Mouse (Mus musculus): ENCODE data around the gene Sptbn4. TPM values are rescaled to one million over a fixed set of nuclear protein-coding genes. Genes with fewer than 3 reads are reported as not detected.

Gene Sptbn4
- polyA plus RNA-seq, 1 experiment from 2014 or later: 4.2 TPM

GRCm38 (mm10) chr7:27356248-27356647 is 91.2 kb downstream of the Sptbn4 start:
- Histone ChIP-seq H3K27ac (no peak overlapping the region), H3K4me2 (replicated peaks) (peak overlapping the region; percentile 71), H3K4me1 (replicated peaks; ENCODE audit: control insufficient read depth, insufficient read depth, low read length) (peaks cover 17% of the 10 kb centered on the region; the same call in 1 of the 2 replicates), H3K9me3 (ENCODE audit: control insufficient read depth, low read length) (no peaks in the 10 kb centered on the region), H3K4me3 (replicated peaks; ENCODE audit: low read length) (peak overlapping the region; percentile 68), H3K27me3 (ENCODE audit: control insufficient read depth, insufficient read depth, low read length) (peaks cover 27% of the 10 kb centered on the region), H3K36me3 (replicated peaks; ENCODE audit: control insufficient read depth, insufficient read depth) (peaks cover 15% of the 10 kb centered on the region), H3K9ac (0 out of 2 replicates have a peak overlapping the region, but pooled peaks have one; percentile 0)
- DNase-seq (ENCODE audit: low spot score) (no peak), ATAC-seq (ENCODE audit: low FRiP score) (peak; percentile 39)
- 1% methylated on average over 16 of the region's 16 CpGs for WGBS

GRCm38 (mm10) chr7:27355745-27356240 is 91.7 kb downstream of the Sptbn4 start, which contains the start of gene Shkbp1:
Gene Shkbp1 (minus strand): TSS chr7:27356019.
- Histone ChIP-seq H3K27me3 (ENCODE audit: control insufficient read depth, insufficient read depth, low read length) (peaks cover 27% of the 10 kb centered on the region), H3K4me3 (replicated peaks; ENCODE audit: low read length) (peak within 1 kb of the TSS; percentile 68), H3K27ac (peak within 1 kb of the TSS; percentile 58), H3K36me3 (replicated peaks; ENCODE audit: control insufficient read depth, insufficient read depth) (peaks cover 17% of the 10 kb centered on the region), H3K9me3 (ENCODE audit: control insufficient read depth, low read length) (no peaks in the 10 kb centered on the region), H3K4me1 (replicated peaks; ENCODE audit: control insufficient read depth, insufficient read depth, low read length) (peaks cover 14% of the 10 kb centered on the region; the same call in 1 of the 2 replicates), H3K4me2 (replicated peaks) (peak within 1 kb of the TSS; percentile 71), H3K9ac (peak within 1 kb of the TSS; percentile 72)
- ATAC-seq (ENCODE audit: low FRiP score) (peak; percentile 95), DNase-seq (ENCODE audit: low spot score) (peak; percentile 86)
- 1% methylated on average over 34 of the region's 34 CpGs for WGBS

DNA sequence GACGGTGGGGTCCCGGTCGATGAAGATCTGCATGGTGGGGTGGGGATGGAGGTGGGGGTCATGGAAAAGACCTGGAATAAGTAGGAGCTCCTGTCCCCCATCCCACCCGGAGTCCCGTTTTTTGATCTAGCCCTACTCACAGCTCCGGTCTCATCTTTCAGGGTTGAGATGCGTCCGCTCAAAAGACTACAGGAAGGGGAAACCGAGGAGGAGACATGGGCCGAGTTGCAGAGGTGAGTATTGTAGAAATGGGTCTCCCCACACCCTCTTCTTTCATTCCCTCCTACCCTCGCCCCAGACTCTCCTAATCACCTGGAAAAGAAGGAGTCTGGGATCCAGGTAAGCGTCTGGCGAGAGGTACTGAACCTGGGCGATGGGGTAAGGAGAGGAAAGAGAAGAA is 92.2 kb downstream of the Sptbn4 start:
- 6% methylated on average over 14 of the region's 14 CpGs for WGBS
- DNase-seq (ENCODE audit: low spot score) (no peak), ATAC-seq (ENCODE audit: low FRiP score) (no peak)
- Histone ChIP-seq H3K4me3 (replicated peaks; ENCODE audit: low read length) (peak overlapping the region; percentile 68), H3K9me3 (ENCODE audit: control insufficient read depth, low read length) (no peaks in the 10 kb centered on the region), H3K36me3 (replicated peaks; ENCODE audit: control insufficient read depth, insufficient read depth) (peaks cover 22% of the 10 kb centered on the region), H3K27ac (peak overlapping the region; percentile 58), H3K4me1 (replicated peaks; ENCODE audit: control insufficient read depth, insufficient read depth, low read length) (peaks cover 14% of the 10 kb centered on the region; the same call in 1 of the 2 replicates), H3K4me2 (replicated peaks) (peak overlapping the region; percentile 71), H3K27me3 (ENCODE audit: control insufficient read depth, insufficient read depth, low read length) (peaks cover 27% of the 10 kb centered on the region), H3K9ac (peak overlapping the region; percentile 72)

- DNase-seq (ENCODE audit: low spot score): no peak
- Histone ChIP-seq H3K4me1 (replicated peaks; ENCODE audit: control insufficient read depth, insufficient read depth, low read length) (peaks cover 14% of the 10 kb centered on the region; the same call in 1 of the 2 replicates), H3K36me3 (replicated peaks; ENCODE audit: control insufficient read depth, insufficient read depth) (peaks cover 25% of the 10 kb centered on the region), H3K4me3 (replicated peaks; ENCODE audit: low read length) (peak overlapping the region; percentile 68), H3K9ac (peak overlapping the region; percentile 72), H3K27ac (no peak overlapping the region), H3K9me3 (ENCODE audit: control insufficient read depth, low read length) (no peaks in the 10 kb centered on the region), H3K27me3 (ENCODE audit: control insufficient read depth, insufficient read depth, low read length) (peaks cover 27% of the 10 kb centered on the region), H3K4me2 (replicated peaks) (peak overlapping the region; percentile 71)
- ATAC-seq (ENCODE audit: low FRiP score): no peak
- 54% methylated on average over 4 of the region's 4 CpGs for WGBS
Observed at GRCm38 (mm10) chr7:27354783-27355182, 92.7 kb downstream of the Sptbn4 start.

DNA sequence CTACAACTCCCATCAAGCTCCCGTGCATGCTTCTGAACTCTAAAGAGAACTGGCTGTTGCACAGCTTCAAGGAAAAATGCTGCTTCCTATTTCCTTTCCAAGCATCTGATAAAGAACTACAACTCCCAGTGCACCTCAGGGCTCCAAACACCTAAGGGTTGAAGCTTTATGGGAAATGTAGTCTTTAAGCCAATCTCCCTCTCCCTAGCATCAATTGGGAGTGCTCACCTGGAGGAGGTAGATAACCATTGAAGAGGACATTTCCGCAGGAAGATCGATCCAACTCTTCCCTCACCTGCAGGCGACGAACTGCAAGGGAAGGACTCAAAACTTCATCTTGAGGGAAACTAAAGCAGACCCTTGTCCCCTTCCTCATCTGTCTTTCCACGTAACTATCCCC is 93.3 kb downstream of the Sptbn4 start:
- peak; percentile 58 for DNase-seq (ENCODE audit: low spot score)
- peak overlapping the region; percentile 71 for H3K4me2 ChIP-seq (replicated peaks)
- no peak for ATAC-seq (ENCODE audit: low FRiP score)
- no peak overlapping the region for H3K27ac ChIP-seq
- H3K9me3 ChIP-seq (ENCODE audit: control insufficient read depth, low read length): no peaks in the 10 kb centered on the region
- H3K4me1 ChIP-seq (replicated peaks; ENCODE audit: control insufficient read depth, insufficient read depth, low read length): peaks cover 14% of the 10 kb centered on the region; the same call in 1 of the 2 replicates
- 25% methylated on average over 6 of the region's 6 CpGs for WGBS
- 0 out of 2 replicates have a peak overlapping the region, but pooled peaks have one; percentile 72 for H3K9ac ChIP-seq
- peak overlapping the region; percentile 68 for H3K4me3 ChIP-seq (replicated peaks; ENCODE audit: low read length)
- peaks cover 27% of the 10 kb centered on the region for H3K27me3 ChIP-seq (ENCODE audit: control insufficient read depth, insufficient read depth, low read length)
- peaks cover 31% of the 10 kb centered on the region for H3K36me3 ChIP-seq (replicated peaks; ENCODE audit: control insufficient read depth, insufficient read depth)

DNA sequence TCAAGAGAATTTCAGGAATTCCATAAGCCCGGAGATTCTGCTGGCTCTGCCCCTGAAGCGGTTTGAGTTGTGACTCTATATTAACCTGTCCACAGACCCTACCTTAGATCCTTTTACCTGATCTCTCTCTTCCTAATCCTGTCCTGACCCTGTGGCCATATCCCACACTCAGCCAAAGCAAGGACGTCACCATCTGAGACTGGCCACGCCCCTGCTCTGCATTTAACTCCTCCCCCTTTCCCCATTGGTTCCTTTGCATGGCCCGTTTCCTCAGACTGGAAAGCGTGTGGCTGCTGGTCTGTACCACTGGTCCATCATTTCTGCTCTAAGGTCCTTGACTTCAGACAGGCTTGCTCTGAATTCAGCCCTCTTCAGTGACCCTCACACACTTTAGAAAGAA is 102.0 kb downstream of the Sptbn4 start:
- DNase-seq (ENCODE audit: low spot score): no peak
- H3K4me3 ChIP-seq (replicated peaks; ENCODE audit: low read length): no peak overlapping the region

GRCm38 (mm10) chr7:27342595-27342994 is 104.9 kb downstream of the Sptbn4 start:
- WGBS: 34% methylated on average over 4 of the region's 4 CpGs
- H3K36me3 ChIP-seq (replicated peaks; ENCODE audit: control insufficient read depth, insufficient read depth): peaks cover 54% of the 10 kb centered on the region

More for the DNA sequence above, 102.0 kb downstream of the Sptbn4 start:
- H3K4me1 ChIP-seq (replicated peaks; ENCODE audit: control insufficient read depth, insufficient read depth, low read length): no peaks in the 10 kb centered on the region
- H3K27me3 ChIP-seq (ENCODE audit: control insufficient read depth, insufficient read depth, low read length): no peaks in the 10 kb centered on the region
- no peak overlapping the region for H3K4me2 ChIP-seq (replicated peaks)
- 30% methylated on average over 6 of the region's 6 CpGs for WGBS
- H3K27ac ChIP-seq: no peak overlapping the region
- H3K36me3 ChIP-seq (replicated peaks; ENCODE audit: control insufficient read depth, insufficient read depth): peaks cover 80% of the 10 kb centered on the region
- H3K9me3 ChIP-seq (ENCODE audit: control insufficient read depth, low read length): no peaks in the 10 kb centered on the region
- H3K9ac ChIP-seq: no peak overlapping the region
- ATAC-seq (ENCODE audit: low FRiP score): 0 out of 2 replicates have a peak, but pooled peaks have one; percentile 9

GRCm38 (mm10) chr7:27339519-27339918 is 108.0 kb downstream of the Sptbn4 start:
- Histone ChIP-seq H3K4me3 (replicated peaks; ENCODE audit: low read length) (peak overlapping the region; percentile 20), H3K27me3 (ENCODE audit: control insufficient read depth, insufficient read depth, low read length) (peaks cover 36% of the 10 kb centered on the region), H3K4me2 (replicated peaks) (peak overlapping the region; percentile 49), H3K9me3 (ENCODE audit: control insufficient read depth, low read length) (no peaks in the 10 kb centered on the region), H3K4me1 (replicated peaks; ENCODE audit: control insufficient read depth, insufficient read depth, low read length) (peaks cover 16% of the 10 kb centered on the region), H3K27ac (peak overlapping the region; percentile 10; the same call in 1 of the 2 replicates), H3K36me3 (replicated peaks; ENCODE audit: control insufficient read depth, insufficient read depth) (peaks cover 27% of the 10 kb centered on the region), H3K9ac (peak overlapping the region; percentile 37; the same call in 1 of the 2 replicates)
- ATAC-seq (ENCODE audit: low FRiP score) (no peak), DNase-seq (ENCODE audit: low spot score) (peak; percentile 70)
- whole genome bisulfite sequencing: 20% methylated on average over 7 of the region's 7 CpGs

More at GRCm38 (mm10) chr7:27342595-27342994, 104.9 kb downstream of the Sptbn4 start:
- no peak for DNase-seq (ENCODE audit: low spot score)
- H3K4me1 ChIP-seq (replicated peaks; ENCODE audit: control insufficient read depth, insufficient read depth, low read length): peaks cover 12% of the 10 kb centered on the region; the same call in 1 of the 2 replicates
- ATAC-seq (ENCODE audit: low FRiP score): no peak
- no peaks in the 10 kb centered on the region for H3K9me3 ChIP-seq (ENCODE audit: control insufficient read depth, low read length)
- no peak overlapping the region for H3K4me2 ChIP-seq (replicated peaks)
- no peak overlapping the region for H3K27ac ChIP-seq
- H3K9ac ChIP-seq: no peak overlapping the region
- peaks cover 7% of the 10 kb centered on the region for H3K27me3 ChIP-seq (ENCODE audit: control insufficient read depth, insufficient read depth, low read length)
- no peak overlapping the region for H3K4me3 ChIP-seq (replicated peaks; ENCODE audit: low read length)

GRCm38 (mm10) chr7:27339114-27339513 is 108.4 kb downstream of the Sptbn4 start:
- 55% methylated on average over 4 of the region's 4 CpGs for WGBS
- ATAC-seq (ENCODE audit: low FRiP score) (no peak), DNase-seq (ENCODE audit: low spot score) (no peak)
- Histone ChIP-seq H3K4me3 (replicated peaks; ENCODE audit: low read length) (peak overlapping the region; percentile 20), H3K27ac (no peak overlapping the region), H3K4me2 (replicated peaks) (peak overlapping the region; percentile 49), H3K4me1 (replicated peaks; ENCODE audit: control insufficient read depth, insufficient read depth, low read length) (peaks cover 18% of the 10 kb centered on the region), H3K9me3 (ENCODE audit: control insufficient read depth, low read length) (no peaks in the 10 kb centered on the region), H3K27me3 (ENCODE audit: control insufficient read depth, insufficient read depth, low read length) (peaks cover 40% of the 10 kb centered on the region), H3K9ac (peak overlapping the region; percentile 37; the same call in 1 of the 2 replicates), H3K36me3 (replicated peaks; ENCODE audit: control insufficient read depth, insufficient read depth) (peaks cover 23% of the 10 kb centered on the region)
